Mouse (Mus musculus): ENCODE measurements around the gene Macf1.

DNA sequence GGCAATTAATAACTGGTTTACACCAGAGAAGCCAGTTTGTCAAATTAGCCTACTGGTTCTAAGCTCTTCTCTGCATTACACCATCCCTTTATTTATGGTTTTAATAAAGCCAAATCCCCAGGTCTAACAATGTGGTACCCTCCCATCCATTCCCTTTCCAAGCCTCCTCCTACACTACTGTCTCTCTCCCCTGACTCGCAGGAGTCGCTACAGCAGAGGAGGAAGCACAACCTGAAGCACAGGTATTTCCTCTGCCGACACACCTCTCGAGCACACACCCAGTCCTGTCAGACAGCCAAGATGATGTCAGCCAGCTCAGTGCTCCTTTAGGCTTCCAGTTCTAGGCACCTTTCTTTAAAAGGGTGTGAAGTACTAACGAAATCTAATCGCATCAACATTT lies 47.0 kb downstream of the Macf1 start:
- TF ChIP-seq POLR2A (IDR thresholded peaks at IDR 0.05; ENCODE audit: low read depth, low read length) (no peak), CTCF (conservative IDR thresholded peaks at IDR 0.05; ENCODE audit: insufficient read depth, insufficient read length, low read depth, low read length) (no peak)
